Mouse (Mus musculus) hindbrain, embryonic 14.5 days (tissue): ENCODE measurements at regions not wholly inside any gene's neighbourhood (a gene's known extent, or its start where the extent isn't known, plus 50 kb on each side); places are given as distances from the start of the nearest gene placed in this dataset.
"Not testable (repeated sequence)": the region's sequence is repeated elsewhere in the genome, so short reads cannot be mapped to it uniquely, and the experiment has no call there.

Source experiments
- ATAC-seq: fragments of 200-750 bp; cut with Nextera tagmentation; 2 replicates; pipeline ENCODE4 v1.8.0; 2017; ENCODE audit warnings: moderate number of reproducible peaks, mild to moderate bottlenecking, moderate TSS enrichment, moderate library complexity; ENCODE audit not compliant: low FRiP score
- DNase-seq: peaks from one replicate; pipeline ENCODE4 v3.0.0-alpha.2; 2015; ENCODE audit warnings: low spot score
- H3K27ac ChIP-seq: fragments of 300-500 bp; sonication (generic); 2 replicates; pipeline ENCODE4 v1.5.1; 2014; ENCODE audit warnings: mild to moderate bottlenecking, moderate library complexity
- H3K27me3 ChIP-seq: fragments of 300-500 bp; sonication (generic); 2 replicates; pipeline ENCODE4 v1.6.1; 2014; ENCODE audit warnings: mild to moderate bottlenecking, low read length, mixed read lengths; ENCODE audit not compliant: control insufficient read depth, insufficient read depth
- H3K36me3 ChIP-seq: fragments of 300-500 bp; sonication (generic); replicated peaks from 2 replicates; pipeline ENCODE4 v1.6.1; 2014; ENCODE audit not compliant: control insufficient read depth, insufficient read depth
- H3K4me1 ChIP-seq: fragments of 300-500 bp; sonication (generic); replicated peaks from 2 replicates; pipeline ENCODE4 v1.6.1; 2014; ENCODE audit warnings: antibody characterized with exemption, low read length, mixed read lengths; ENCODE audit not compliant: control insufficient read depth, insufficient read depth
- H3K4me2 ChIP-seq: fragments of 300-500 bp; sonication (generic); replicated peaks from 2 replicates; pipeline ENCODE4 v1.6.1; 2014; ENCODE audit warnings: mild to moderate bottlenecking, moderate library complexity
- H3K4me3 ChIP-seq: fragments of 300-500 bp; sonication (generic); replicated peaks from 2 replicates; pipeline ENCODE4 v1.5.1; 2014; ENCODE audit warnings: mild to moderate bottlenecking, low read length
- H3K9ac ChIP-seq: fragments of 300-500 bp; sonication (generic); 2 replicates; pipeline ENCODE4 v1.6.1; 2014
- H3K9me3 ChIP-seq: fragments of 300-500 bp; sonication (generic); 2 replicates; pipeline ENCODE4 v1.6.1; 2016; ENCODE audit warnings: low read length; ENCODE audit not compliant: control insufficient read depth
- WGBS: fragments of 180-500 bp; shearing (Covaris S2); extraction: QIAGEN DNeasy Blood & Tissue Kit; methylation state at CpG from one replicate; pipeline ENCODE4 v1.1.7; 2014; 5-methylcytosine and 5-hydroxymethylcytosine counted together

GRCm38 (mm10) chr12:109747201-109747600 is 147.1 kb upstream of the Rtl1 start:
- Histone ChIP-seq H3K4me3 (no peak overlapping the region), H3K9me3 (no peaks in the 10 kb centered on the region), H3K4me2 (no peak overlapping the region), H3K36me3 (peaks cover 54% of the 10 kb centered on the region), H3K4me1 (peaks cover 48% of the 10 kb centered on the region), H3K27me3 (no peaks in the 10 kb centered on the region), H3K27ac (peak overlapping the region; percentile 18; the same call in 1 of the 2 replicates), H3K9ac (no peak overlapping the region)
- DNase-seq (no peak), ATAC-seq (no peak)
- WGBS, result 74% methylated on average over 5 of the region's 5 CpGs

DNA sequence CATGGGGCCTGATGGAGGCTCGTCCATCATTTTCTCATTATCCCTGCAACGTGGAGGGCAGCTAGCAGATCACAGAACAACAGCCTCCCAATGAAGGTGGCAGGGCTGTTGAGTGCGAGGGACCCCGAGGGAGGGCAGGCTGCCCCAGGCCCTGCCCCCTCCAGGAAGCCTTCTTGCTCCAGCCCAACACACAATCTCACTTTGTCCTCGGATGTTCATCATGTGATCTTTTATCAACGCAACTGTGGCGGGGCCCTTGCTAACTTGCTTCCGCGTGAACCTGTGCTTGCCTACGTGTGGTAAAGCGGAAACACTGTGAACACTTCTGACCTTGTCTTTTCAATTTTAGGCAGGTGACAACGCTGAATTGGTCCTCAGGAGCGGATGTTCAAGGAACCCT is 147.6 kb upstream of the Rtl1 start:
- no peak overlapping the region for H3K9ac ChIP-seq
- no peaks in the 10 kb centered on the region for H3K27me3 ChIP-seq
- WGBS, result 64% methylated on average over 13 of the region's 13 CpGs
- H3K27ac ChIP-seq, result no peak overlapping the region
- H3K4me2 ChIP-seq, result no peak overlapping the region
- no peaks in the 10 kb centered on the region for H3K9me3 ChIP-seq
- DNase-seq (no peak), ATAC-seq (no peak)
- H3K4me1 ChIP-seq, result peaks cover 48% of the 10 kb centered on the region
- no peak overlapping the region for H3K4me3 ChIP-seq
- peaks cover 48% of the 10 kb centered on the region for H3K36me3 ChIP-seq

- Histone ChIP-seq H3K4me2 (no peak overlapping the region), H3K9ac (no peak overlapping the region), H3K27me3 (no peaks in the 10 kb centered on the region), H3K4me1 (peaks cover 48% of the 10 kb centered on the region), H3K9me3 (no peaks in the 10 kb centered on the region), H3K4me3 (no peak overlapping the region), H3K36me3 (peaks cover 41% of the 10 kb centered on the region), H3K27ac (peak overlapping the region; percentile 74)
- ATAC-seq (no peak), DNase-seq (no peak)
- 74% methylated on average over 12 of the region's 12 CpGs for WGBS
These were observed 148.4 kb upstream of the Rtl1 start for GRCm38 (mm10) chr12:109748326-109749059.

DNA sequence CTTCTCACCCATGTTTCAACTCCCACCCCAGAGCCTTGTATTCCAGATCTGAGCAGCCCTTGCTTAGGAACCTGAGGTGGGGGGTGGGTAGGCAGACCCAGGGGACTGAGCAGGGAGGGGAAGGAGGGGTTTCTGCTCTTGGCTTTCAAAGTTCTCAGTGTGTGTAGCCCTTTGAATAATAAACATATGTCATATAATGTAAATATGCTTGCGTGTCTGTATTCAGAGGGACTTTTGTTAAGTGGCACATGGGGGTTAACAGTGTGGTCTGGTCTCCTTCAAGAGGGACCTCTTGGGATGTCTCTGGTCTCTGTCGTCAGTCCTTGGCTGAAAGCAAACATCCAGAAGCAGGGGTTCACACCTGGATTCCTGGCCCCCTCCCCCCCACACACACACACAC is 149.1 kb upstream of the Rtl1 start:
- peak overlapping the region; percentile 51 for H3K9ac ChIP-seq
- H3K36me3 ChIP-seq, result peaks cover 33% of the 10 kb centered on the region
- no peaks in the 10 kb centered on the region for H3K27me3 ChIP-seq
- peak overlapping the region; percentile 74 for H3K27ac ChIP-seq
- WGBS, result 28% methylated on average over 2 of the region's 2 CpGs
- H3K4me2 ChIP-seq, result peak overlapping the region; percentile 46
- H3K4me1 ChIP-seq, result peaks cover 48% of the 10 kb centered on the region
- ATAC-seq, result peak; percentile 5; the same call in 1 of the 2 replicates
- no peak overlapping the region for H3K4me3 ChIP-seq
- DNase-seq, result no peak
- H3K9me3 ChIP-seq, result no peaks in the 10 kb centered on the region

- peaks cover 48% of the 10 kb centered on the region for H3K4me1 ChIP-seq
- H3K27me3 ChIP-seq, result no peaks in the 10 kb centered on the region
- DNase-seq, result peak; percentile 57
These were observed 149.6 kb upstream of the Rtl1 start for GRCm38 (mm10) chr12:109749711-109750243.

DNA sequence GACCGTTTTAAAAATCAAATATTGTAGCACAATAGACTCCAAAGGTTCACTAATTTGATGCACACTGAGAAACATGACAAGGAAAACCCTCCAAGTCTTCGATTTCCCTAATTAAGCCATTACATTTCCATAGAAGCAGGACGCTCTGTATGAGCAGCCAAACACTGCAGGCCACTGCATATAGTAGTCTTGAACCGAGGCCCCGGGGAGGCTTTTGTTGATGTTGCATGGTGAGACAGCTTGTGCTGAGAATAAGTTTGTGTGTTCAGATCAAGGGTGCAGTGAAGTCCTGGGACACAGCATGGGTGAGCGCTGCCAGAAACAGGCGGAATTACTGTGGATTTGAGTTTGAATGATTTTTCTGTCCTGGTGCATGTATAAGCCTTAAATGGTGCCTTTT is 154.9 kb upstream of the Rtl1 start:
- no peak overlapping the region for H3K4me3 ChIP-seq

More at GRCm38 (mm10) chr12:109749711-109750243, 149.6 kb upstream of the Rtl1 start:
- Histone ChIP-seq H3K36me3 (peaks cover 31% of the 10 kb centered on the region), H3K4me3 (peak overlapping the region; percentile 15), H3K9me3 (no peaks in the 10 kb centered on the region), H3K9ac (peak overlapping the region; percentile 51), H3K4me2 (peak overlapping the region; percentile 46), H3K27ac (peak overlapping the region; percentile 74)
- WGBS, result 1% methylated on average over 14 of the region's 14 CpGs
- peak; percentile 75 for ATAC-seq

GRCm38 (mm10) chr12:109764293-109764692 is 164.2 kb upstream of the Rtl1 start:
- H3K4me3 ChIP-seq, result no peak overlapping the region
- H3K9me3 ChIP-seq, result 0 out of 2 replicates have a peak, but pooled peaks cover 2% of the 10 kb centered on the region
- DNase-seq (no peak), ATAC-seq (no peak)
- no peak overlapping the region for H3K4me2 ChIP-seq
- no peaks in the 10 kb centered on the region for H3K36me3 ChIP-seq
- no peak overlapping the region for H3K9ac ChIP-seq
- no peak overlapping the region for H3K27ac ChIP-seq
- H3K4me1 ChIP-seq, result no peaks in the 10 kb centered on the region
- WGBS, result 61% methylated on average over 4 of the region's 4 CpGs
- no peaks in the 10 kb centered on the region for H3K27me3 ChIP-seq

More for the DNA sequence above, 154.9 kb upstream of the Rtl1 start:
- Histone ChIP-seq H3K36me3 (peaks cover 3% of the 10 kb centered on the region; the same call in 1 of the 2 replicates), H3K9me3 (no peaks in the 10 kb centered on the region), H3K4me2 (no peak overlapping the region), H3K27me3 (no peaks in the 10 kb centered on the region), H3K4me1 (peaks cover 6% of the 10 kb centered on the region; the same call in 1 of the 2 replicates), H3K9ac (no peak overlapping the region), H3K27ac (no peak overlapping the region)
- WGBS, result 70% methylated on average over 7 of the region's 7 CpGs
- ATAC-seq (no peak), DNase-seq (no peak)

DNA sequence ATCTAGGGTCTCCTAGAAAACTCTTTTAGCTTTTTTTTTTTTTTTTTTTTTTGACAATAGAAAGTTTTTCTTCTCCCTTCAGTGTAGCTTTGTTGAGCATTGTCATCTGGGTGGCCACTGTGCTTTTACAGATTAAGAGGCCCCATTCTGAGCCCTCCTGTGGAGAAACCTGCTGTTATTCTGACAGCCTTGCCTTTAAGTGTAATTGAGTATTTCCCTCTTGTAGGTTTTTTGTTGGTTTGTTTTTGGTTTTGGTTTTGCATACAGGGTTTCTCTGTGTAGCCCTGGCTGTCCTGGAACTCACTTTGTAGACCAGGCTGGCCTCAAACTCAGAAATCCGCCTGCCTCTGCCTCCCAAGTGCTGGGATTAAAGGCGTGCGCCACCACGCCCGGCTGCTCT is 166.5 kb upstream of the Rtl1 start:
- H3K4me3 ChIP-seq, H3K27me3 ChIP-seq, H3K9ac ChIP-seq, H3K9me3 ChIP-seq, H3K27ac ChIP-seq, H3K36me3 ChIP-seq, H3K4me1 ChIP-seq, DNase-seq, H3K4me2 ChIP-seq, ATAC-seq: not testable (repeated sequence)
- WGBS, result 82% methylated on average over 5 of the region's 5 CpGs

DNA sequence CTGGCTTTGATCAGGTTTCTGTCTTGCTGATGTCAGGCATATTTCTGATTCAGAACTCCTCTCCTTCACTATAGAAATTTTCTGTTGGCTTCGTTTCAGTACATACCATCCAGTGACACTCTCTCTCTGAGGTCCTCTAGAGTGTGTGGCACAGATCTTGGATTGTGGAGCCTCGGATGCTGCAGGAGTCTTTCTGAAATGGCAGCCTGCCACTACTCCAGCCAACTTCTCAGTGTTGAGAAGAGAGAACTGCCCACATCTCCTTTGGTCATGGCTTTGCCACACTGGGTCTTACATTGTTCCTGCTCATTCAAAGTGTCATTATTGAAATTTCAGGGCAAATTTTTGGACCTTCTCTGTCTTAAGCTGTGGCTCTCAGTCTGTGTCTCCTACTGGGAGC is 172.4 kb upstream of the Rtl1 start:
- no peak for DNase-seq
- Histone ChIP-seq H3K36me3 (no peaks in the 10 kb centered on the region), H3K9me3 (no peaks in the 10 kb centered on the region), H3K27me3 (no peaks in the 10 kb centered on the region), H3K27ac (no peak overlapping the region), H3K9ac (no peak overlapping the region), H3K4me3 (no peak overlapping the region), H3K4me1 (no peaks in the 10 kb centered on the region), H3K4me2 (no peak overlapping the region)
- ATAC-seq, result no peak
- 72% methylated on average over 2 of the region's 2 CpGs for WGBS
